Mouse (Mus musculus): ENCODE measurements around the gene Ddx11.

DNA sequence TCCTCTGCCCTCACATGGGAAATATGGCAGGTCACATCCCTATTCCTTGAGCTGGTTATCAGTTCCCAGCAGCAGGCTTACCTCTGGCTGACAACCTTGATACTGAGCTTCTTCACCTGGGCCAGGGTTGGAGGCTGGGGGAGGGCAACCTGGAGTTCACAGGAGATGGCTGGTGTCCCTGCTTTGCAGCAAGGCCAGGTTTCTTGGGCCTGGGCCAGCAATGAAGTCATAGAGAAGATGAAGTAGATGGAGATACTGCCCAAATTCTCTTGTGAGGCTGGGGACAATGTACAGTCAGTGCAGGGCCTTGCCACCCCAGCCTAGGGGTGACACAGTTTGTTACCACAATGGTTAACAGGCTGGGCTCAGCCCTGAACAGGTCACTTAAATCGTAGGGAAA, 2.6 kb upstream of the Ddx11 start:
- no peak for TF ChIP-seq POLR2A (IDR thresholded peaks at IDR 0.05; ENCODE audit: control insufficient read depth, low read depth, low read length)
- no peak for TF ChIP-seq CTCF (IDR thresholded peaks at IDR 0.05; ENCODE audit: control insufficient read depth, insufficient read depth, insufficient replicate concordance, low read depth, low read length)
